Comparison of ENCODE assay signal across 10 mouse cellular contexts in genomic region chr19:9991304-9991703, GRCm38 (mm10). TPM values are rescaled to one million over a fixed set of nuclear protein-coding genes. Genes with fewer than 3 reads are reported as not detected.
A peak's percentile ranks its signal among the peaks of the same experiment; 100 is the strongest.
DNase-seq lines count a peak whose midpoint lies in the region; ATAC-seq and TF ChIP-seq lines count a peak whose summit lies in the region.
"Had no signal": no experiment of that assay in that cellular context is flagged by ENCODE, and none has a peak within 500 bp of the region (broad histone marks: within the 10 kb centered on the region; RNA-seq: fewer than 3 reads in every experiment).

No protein-coding gene starts in this region.

- TF ChIP-seq CTCF in heart, adult 2 months (IDR thresholded peaks at IDR 0.05) = peak; percentile 96
- peak; percentile 98 for TF ChIP-seq CTCF in liver, embryonic 14.5 days (IDR thresholded peaks at IDR 0.05; ENCODE audit: low read depth)

- no peaks in the 10 kb centered on the region for H3K79me2 ChIP-seq in heart, adult 2 months (replicated peaks; ENCODE audit: control insufficient read depth, insufficient read depth, low read length)

- H3K27me3 ChIP-seq in heart, adult 2 months (ENCODE audit: control insufficient read depth, insufficient read depth, low read length) = no peaks in the 10 kb centered on the region
- no peaks in the 10 kb centered on the region for H3K27me3 ChIP-seq in liver, embryonic 14.5 days (ENCODE audit: control insufficient read depth, insufficient read depth, low read length)
- H3K27me3 ChIP-seq in neural tube, embryonic 13.5 days = no peaks in the 10 kb centered on the region
- H3K27me3 ChIP-seq: embryonic facial prominence, embryonic 13.5 days; stomach, embryonic 15.5 days had no signal

- TF ChIP-seq EP300 in heart, adult 2 months (IDR thresholded peaks at IDR 0.05; ENCODE audit: insufficient read depth, low read depth, low read length) = peak; percentile 75; the same call in 1 of the 2 replicates
- TF ChIP-seq EP300 in liver, embryonic 14.5 days (IDR thresholded peaks at IDR 0.05; ENCODE audit: low read depth) = no peak

- H3K4me1 ChIP-seq in heart, adult 2 months (ENCODE audit: control insufficient read depth, insufficient read depth, low read length) = peaks cover 2% of the 10 kb centered on the region
- peaks cover 14 to 30% of the 10 kb centered on the region in 2 experiments for H3K4me1 ChIP-seq in liver, embryonic 14.5 days (replicated peaks; ENCODE audit: control insufficient read depth in 2 of 2, insufficient read depth in 2 of 2, low read length in 1 of 2)
- peaks cover 8% of the 10 kb centered on the region for H3K4me1 ChIP-seq in neural tube, embryonic 13.5 days (replicated peaks)

- intact Hi-C loops in heart, adult 2 months (cut with DNase I) = loop anchor here (1.0 kb wide), 1 partner anchor 75 kb away; no protein-coding TSS in a partner anchor

- no peak overlapping the region for H3K4me2 ChIP-seq in liver, embryonic 14.5 days (ENCODE audit: low read depth)
- no peak overlapping the region for H3K4me2 ChIP-seq in neural tube, embryonic 13.5 days
- H3K4me2 ChIP-seq: embryonic facial prominence, embryonic 13.5 days; stomach, embryonic 15.5 days had no signal

- H3K9ac ChIP-seq in heart, adult 2 months (ENCODE audit: low read depth, low read length) = no peak overlapping the region
- H3K9ac ChIP-seq in liver, embryonic 14.5 days (replicated peaks) = no peak overlapping the region
- H3K9ac ChIP-seq in neural tube, embryonic 13.5 days = no peak overlapping the region
- H3K9ac ChIP-seq: embryonic facial prominence, embryonic 13.5 days; stomach, embryonic 15.5 days had no signal

- no peak overlapping the region for H3K27ac ChIP-seq in heart, adult 2 months
- no peak overlapping the region for H3K27ac ChIP-seq in liver, embryonic 14.5 days
- H3K27ac ChIP-seq in neural tube, embryonic 13.5 days (replicated peaks) = no peak overlapping the region
- H3K27ac ChIP-seq: embryonic facial prominence, embryonic 13.5 days; stomach, embryonic 15.5 days had no signal

- no peak for TF ChIP-seq POLR2A in heart, adult 2 months (IDR thresholded peaks at IDR 0.05; ENCODE audit: insufficient read depth, low read depth, low read length)

- H3K9me3 ChIP-seq in liver, embryonic 14.5 days (ENCODE audit: control insufficient read depth, low read length) = no peaks in the 10 kb centered on the region
- H3K9me3 ChIP-seq in neural tube, embryonic 13.5 days = no peaks in the 10 kb centered on the region
- H3K9me3 ChIP-seq: embryonic facial prominence, embryonic 13.5 days; stomach, embryonic 15.5 days had no signal

- no peaks in the 10 kb centered on the region for H3K36me3 ChIP-seq in heart, adult 2 months (ENCODE audit: control insufficient read depth, insufficient read depth, low read length)
- peaks cover 3% of the 10 kb centered on the region; the same call in 1 of the 2 replicates for H3K36me3 ChIP-seq in liver, embryonic 14.5 days (replicated peaks; ENCODE audit: control insufficient read depth, insufficient read depth, low read depth)
- peaks cover under 1% of the 10 kb centered on the region; the same call in 1 of the 2 replicates for H3K36me3 ChIP-seq in neural tube, embryonic 13.5 days
- H3K36me3 ChIP-seq: stomach, embryonic 15.5 days had no signal

- DNase-seq in 416B (ENCODE audit: low read depth) = peak; percentile 87
- peak; percentile 85 for DNase-seq in ZHBTc4 (ENCODE audit: low read depth, low spot score)
- DNase-seq in heart, adult 2 months = peak; percentile 78 to 87
- DNase-seq in kidney, postnatal 10 days = peak; percentile 90
- DNase-seq in liver, embryonic 14.5 days (ENCODE audit: low read depth in 3 of 3, low spot score in 3 of 3) = peak; percentile 65 to 77 (median 71)
- peak; percentile 90 for DNase-seq in testis, postnatal 10 days (ENCODE audit: low spot score)

- 19% methylated on average over 5 of the region's 5 CpGs for WGBS in heart, adult 2 months
- 12% methylated on average over 5 of the region's 5 CpGs for WGBS in liver, embryonic 14.5 days (ENCODE audit: insufficient replicate concordance)
- WGBS in neural tube, embryonic 13.5 days = 19% methylated on average over 5 of the region's 5 CpGs

- H3K4me3 ChIP-seq in heart, adult 2 months = no peak overlapping the region
- no peak overlapping the region for H3K4me3 ChIP-seq in liver, embryonic 14.5 days (ENCODE audit: insufficient read depth in 1 of 2, low read depth in 2 of 2, low read length in 2 of 2)
- H3K4me3 ChIP-seq in neural tube, embryonic 13.5 days = no peak overlapping the region
- H3K4me3 ChIP-seq: embryonic facial prominence, embryonic 13.5 days; stomach, embryonic 15.5 days had no signal

- ATAC-seq in common myeloid progenitor, adult 5-6 weeks (replicated peaks; ENCODE audit: low read depth, poor library complexity, severe bottlenecking) = peak; percentile 64
- peak; percentile 19; the same call in 1 of the 2 replicates for ATAC-seq in liver, embryonic 14.5 days (ENCODE audit: insufficient read depth)
- ATAC-seq in neural tube, embryonic 13.5 days (ENCODE audit: low read depth) = peak; percentile 28; the same call in 1 of the 2 replicates

RNA-seq across cellular contexts. Expression of gene Best1, which starts 10.1 kb away (rescaled TPM):
- total RNA-seq in common myeloid progenitor, adult 5-6 weeks (2017) = not detected in 2 replicates
- under 1 TPM; 0.10 to 0.11 TPM for total RNA-seq in heart, adult 2 months (2021)
- 0.45 and 0.47 TPM in 2 replicates for polyA plus RNA-seq in heart, adult 2 months (2012; rRNA removed)
- polyA plus RNA-seq in liver, embryonic 14.5 days (2012; rRNA removed) = 0.08 TPM in 1 of 2 replicates, not detected in the other
- 0.09 and 0.10 TPM in 2 replicates for polyA plus RNA-seq in liver, embryonic 14.5 days (2014; fragmentation: Nextera tagmentation; extraction: Ambion mirVana)
- polyA plus RNA-seq in neural tube, embryonic 13.5 days (2015; fragmentation: Nextera tagmentation; extraction: Ambion mirVana) = 1.0 and 1.5 TPM in 2 replicates

RNA-seq across cellular contexts. Expression of gene Rab3il1, which starts 10.2 kb away (rescaled TPM):
- total RNA-seq in common myeloid progenitor, adult 5-6 weeks (2017) = 8.1 and 8.8 TPM in 2 replicates
- total RNA-seq in heart, adult 2 months (2021) = 1 to 10 TPM; 5.9 to 6.5 TPM
- 11.1 and 14.2 TPM in 2 replicates for polyA plus RNA-seq in heart, adult 2 months (2012; rRNA removed)
- 116 and 122 TPM in 2 replicates for polyA plus RNA-seq in liver, embryonic 14.5 days (2012; rRNA removed)
- polyA plus RNA-seq in liver, embryonic 14.5 days (2014; fragmentation: Nextera tagmentation; extraction: Ambion mirVana) = 240 and 255 TPM in 2 replicates
- polyA plus RNA-seq in neural tube, embryonic 13.5 days (2015; fragmentation: Nextera tagmentation; extraction: Ambion mirVana) = 25.2 and 26.2 TPM in 2 replicates

RNA-seq across cellular contexts. Expression of gene Fth1, which starts 10.9 kb away (rescaled TPM):
- total RNA-seq in common myeloid progenitor, adult 5-6 weeks (2017) = 695 and 890 TPM in 2 replicates
- 1,000 to 10,000 TPM; 2,956 to 3,430 TPM for total RNA-seq in heart, adult 2 months (2021)
- 2,611 and 2,797 TPM in 2 replicates for polyA plus RNA-seq in heart, adult 2 months (2012; rRNA removed)
- 1,645 and 1,653 TPM in 2 replicates for polyA plus RNA-seq in liver, embryonic 14.5 days (2012; rRNA removed)
- 3,787 and 3,976 TPM in 2 replicates for polyA plus RNA-seq in liver, embryonic 14.5 days (2014; fragmentation: Nextera tagmentation; extraction: Ambion mirVana)
- 1,616 and 1,651 TPM in 2 replicates for polyA plus RNA-seq in neural tube, embryonic 13.5 days (2015; fragmentation: Nextera tagmentation; extraction: Ambion mirVana)

RNA-seq across cellular contexts. Expression of gene Fads3, which starts 50.1 kb away (rescaled TPM):
- 4.4 and 11.1 TPM in 2 replicates for total RNA-seq in common myeloid progenitor, adult 5-6 weeks (2017)
- 10 to 100 TPM; 29.7 to 33.7 TPM for total RNA-seq in heart, adult 2 months (2021)
- 104 and 135 TPM in 2 replicates for polyA plus RNA-seq in heart, adult 2 months (2012; rRNA removed)
- 8.2 and 8.3 TPM in 2 replicates for polyA plus RNA-seq in liver, embryonic 14.5 days (2012; rRNA removed)
- polyA plus RNA-seq in liver, embryonic 14.5 days (2014; fragmentation: Nextera tagmentation; extraction: Ambion mirVana) = 4.4 and 5.1 TPM in 2 replicates
- 18.8 and 19.1 TPM in 2 replicates for polyA plus RNA-seq in neural tube, embryonic 13.5 days (2015; fragmentation: Nextera tagmentation; extraction: Ambion mirVana)
